Mouse (Mus musculus) heart, adult 8-10 months (tissue): ENCODE measurements around the gene Zswim1. TPM values are rescaled to one million over a fixed set of nuclear protein-coding genes. Genes with fewer than 3 reads are reported as not detected.

ENCODE experiments used
- DNase-seq: peaks from one replicate; pipeline ENCODE4 v3.0.0; 2022; ENCODE audit warnings: low spot score
- total RNA-seq, 4 experiments: library from RNA; stranded (reverse); gene quantifications; 2 replicates each; pipeline ENCODE4 v1.2.4; 2022

Zswim1 gene
- 1 to 10 TPM; 4.6 to 6.1 (median 5.1) TPM for total RNA-seq

DNA sequence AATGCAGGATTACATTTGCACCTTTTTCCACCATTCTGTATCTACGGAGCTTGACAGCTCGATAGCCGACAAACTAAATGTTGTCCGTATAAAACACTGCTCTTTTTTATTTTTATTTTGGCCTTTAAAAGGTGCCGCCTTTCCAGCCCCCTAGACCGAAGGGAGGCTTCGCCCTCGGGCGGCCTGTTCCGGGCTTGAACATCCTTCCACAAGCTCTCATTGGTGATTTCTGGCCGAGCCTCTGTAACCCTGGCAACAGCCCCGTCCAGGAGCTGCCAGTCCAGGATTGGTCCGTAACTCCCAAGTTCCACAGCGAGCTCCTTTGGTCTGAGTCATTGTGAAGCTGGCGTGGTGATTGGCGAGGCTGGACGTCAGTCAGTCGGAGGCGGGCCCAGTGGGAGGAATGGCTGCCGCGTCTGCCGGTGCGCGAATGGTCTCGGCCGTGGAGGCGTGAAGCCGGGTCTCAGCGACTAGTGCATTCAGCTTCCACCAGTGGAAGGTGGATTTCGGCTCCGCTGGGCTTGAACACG, at the start of gene Zswim1:
TSS of gene Zswim1 (plus strand) at position 51 of the 530 bp plus-strand sequence.
- DNase-seq, result peak; percentile 100

DNA sequence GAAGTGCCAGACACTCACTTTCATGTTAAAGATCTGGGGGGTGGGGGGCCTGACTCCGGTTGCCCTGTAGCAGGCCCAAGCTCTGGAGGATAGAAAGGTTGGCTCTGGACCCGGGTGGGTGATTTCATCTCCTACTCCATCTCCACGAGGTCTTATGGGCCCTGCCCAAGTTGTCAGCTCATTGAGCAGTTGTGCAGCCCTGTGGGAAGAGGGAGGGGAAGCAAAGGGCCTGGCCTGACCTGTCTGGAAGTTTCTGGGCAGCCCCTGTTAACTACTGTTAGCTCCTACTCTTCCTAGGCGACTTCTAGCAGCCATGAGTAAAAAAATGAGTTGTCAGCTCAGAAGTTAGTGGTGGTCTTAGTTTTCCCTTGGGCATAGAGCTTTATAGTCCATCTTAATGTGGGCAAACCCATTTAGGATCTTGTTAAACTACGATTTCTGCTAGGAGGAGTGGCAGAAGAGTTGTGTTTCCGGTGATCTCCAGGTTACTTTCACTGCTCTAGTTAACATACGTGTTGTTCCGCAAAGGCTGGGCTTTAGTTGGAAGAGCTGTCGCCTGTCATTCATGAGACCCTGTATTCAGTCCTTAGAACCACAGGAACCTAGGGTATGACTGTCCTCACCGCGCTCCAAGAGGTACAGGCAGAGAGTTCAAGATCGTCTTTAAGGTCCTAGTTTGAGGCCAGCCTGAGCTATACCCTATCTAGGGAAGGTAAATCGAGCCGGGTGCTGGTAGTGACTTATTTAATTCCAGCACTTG, 49.1 kb upstream of the Zswim1 start:
- no peak for DNase-seq

DNA sequence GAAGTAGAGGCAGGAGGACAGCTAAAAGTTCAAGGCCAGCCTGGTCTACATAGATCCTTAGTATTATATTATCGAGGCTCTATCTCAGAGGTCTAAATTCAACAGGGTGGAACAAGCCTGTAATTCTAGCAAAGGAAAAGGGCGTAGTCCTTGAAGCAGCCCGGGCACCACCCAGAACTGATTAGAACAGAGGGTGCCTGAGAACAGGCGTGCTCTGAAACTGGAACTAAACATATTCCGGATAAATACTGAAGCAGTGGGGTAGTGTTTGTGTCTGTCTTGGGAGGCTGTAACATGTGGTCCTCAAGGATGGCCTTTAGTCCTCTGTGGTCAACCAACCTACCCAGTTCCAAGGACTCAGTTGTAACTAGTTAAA, 48.5 kb upstream of the Zswim1 start:
- DNase-seq, result no peak

DNA sequence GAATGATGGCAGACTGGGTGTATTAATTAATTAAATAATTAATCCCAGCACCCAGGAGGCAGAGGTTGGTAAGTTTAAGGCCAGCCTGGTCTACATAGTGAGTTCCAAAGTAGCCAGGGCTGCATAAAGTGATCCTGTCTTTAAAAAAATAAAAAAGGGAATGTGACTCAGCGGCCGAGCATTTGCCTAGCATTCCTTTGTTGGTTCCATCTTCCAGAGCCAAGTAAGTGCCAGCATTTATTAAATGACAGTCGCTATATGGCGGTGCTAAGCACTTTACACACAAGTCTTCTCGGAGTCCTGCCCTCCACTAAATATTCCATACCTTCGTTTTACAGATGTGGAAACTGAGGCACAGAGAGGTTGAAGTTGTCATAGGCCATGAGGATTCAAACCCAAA, 46.4 kb upstream of the Zswim1 start:
- no peak for DNase-seq

DNA sequence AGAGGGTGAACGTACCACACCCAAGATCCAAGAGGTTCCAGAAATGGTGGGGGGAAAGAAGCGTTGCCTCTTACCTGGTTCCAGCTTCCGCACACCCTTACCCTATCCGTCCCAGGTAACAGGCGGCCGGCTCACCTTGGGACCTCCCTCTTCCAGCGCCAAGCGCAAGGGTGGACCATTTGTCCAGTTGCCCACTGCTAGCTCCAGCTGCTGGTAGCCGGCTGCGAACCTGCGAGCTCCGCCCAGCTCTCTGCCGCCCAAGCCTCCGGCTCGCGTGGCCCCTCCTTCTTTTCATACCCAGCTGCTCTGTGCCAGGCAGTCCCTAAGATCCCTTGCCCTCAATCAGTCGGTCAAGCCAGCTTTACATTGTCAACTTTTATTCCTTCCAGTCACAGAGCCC, 45.7 kb upstream of the Zswim1 start:
- DNase-seq, result no peak

DNA sequence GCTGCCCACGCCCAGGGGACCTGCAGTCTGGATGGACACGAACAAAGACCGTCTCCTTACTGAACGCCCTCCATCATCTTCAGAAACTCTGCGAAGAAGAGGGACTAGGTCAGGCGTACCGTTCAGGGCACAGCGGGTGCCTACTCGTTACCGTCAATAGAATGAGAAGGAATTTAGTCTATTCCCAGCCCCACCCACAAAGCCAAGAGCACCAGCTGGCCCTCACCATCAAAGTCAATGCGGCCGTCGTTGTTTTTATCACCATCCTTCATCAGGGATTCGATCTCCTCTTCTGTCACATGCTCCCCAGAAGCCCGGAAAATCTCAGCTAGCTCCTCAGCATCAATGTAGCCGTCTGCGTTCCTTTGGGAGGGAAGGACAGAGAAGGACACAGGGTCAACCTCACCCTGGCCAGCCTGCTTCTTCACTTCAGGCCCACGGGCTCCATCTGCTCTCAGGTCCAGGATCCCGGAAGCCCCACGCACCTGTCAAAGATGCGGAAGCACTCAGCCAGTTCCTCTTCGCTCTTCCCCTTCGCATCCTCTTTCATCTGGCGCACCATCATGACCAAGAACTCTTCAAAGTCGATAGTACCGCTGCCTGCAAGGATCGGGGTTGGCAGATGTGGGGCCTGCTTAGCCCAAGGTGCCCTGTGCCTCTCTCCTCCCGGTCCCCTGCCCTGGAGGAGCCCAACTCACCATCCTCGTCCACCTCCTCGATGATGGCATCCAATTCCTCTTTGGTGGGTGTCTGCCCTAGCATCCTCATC, 45.1 kb upstream of the Zswim1 start:
- DNase-seq, result no peak

DNA sequence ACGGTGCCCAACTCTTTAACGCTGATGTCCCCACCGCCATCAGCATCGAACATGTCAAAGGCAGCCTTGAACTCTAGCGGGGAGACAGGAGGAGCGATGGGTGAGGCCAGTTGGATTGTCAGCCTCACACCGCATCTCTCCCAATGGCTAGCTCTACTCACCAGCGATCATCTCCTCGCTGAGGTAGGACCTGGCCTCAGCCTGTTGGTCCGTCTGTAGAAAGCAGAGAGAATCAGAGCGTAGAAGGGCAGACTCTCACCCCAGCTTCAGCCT, 44.5 kb upstream of the Zswim1 start:
- no peak for DNase-seq

DNA sequence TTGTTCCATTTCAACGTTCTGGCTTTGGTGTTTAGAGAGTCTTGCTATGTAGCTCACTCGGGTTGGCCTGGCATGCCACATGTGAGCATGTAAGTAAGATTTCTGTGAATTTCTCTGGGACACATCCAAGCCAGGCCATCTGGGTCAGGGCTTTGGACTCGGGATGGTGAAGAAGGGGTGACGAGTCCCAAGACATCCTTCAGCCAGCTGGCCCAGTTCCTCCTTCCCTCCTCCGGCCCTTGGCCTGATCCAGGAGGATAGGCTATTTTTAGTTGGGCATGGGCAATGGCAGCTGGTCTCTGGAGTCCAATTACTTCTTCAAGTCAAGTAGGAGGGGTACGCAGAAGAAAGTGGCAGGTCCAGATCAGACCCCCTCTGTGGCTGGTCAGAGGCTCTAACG, 43.7 kb upstream of the Zswim1 start:
- no peak for DNase-seq

DNA sequence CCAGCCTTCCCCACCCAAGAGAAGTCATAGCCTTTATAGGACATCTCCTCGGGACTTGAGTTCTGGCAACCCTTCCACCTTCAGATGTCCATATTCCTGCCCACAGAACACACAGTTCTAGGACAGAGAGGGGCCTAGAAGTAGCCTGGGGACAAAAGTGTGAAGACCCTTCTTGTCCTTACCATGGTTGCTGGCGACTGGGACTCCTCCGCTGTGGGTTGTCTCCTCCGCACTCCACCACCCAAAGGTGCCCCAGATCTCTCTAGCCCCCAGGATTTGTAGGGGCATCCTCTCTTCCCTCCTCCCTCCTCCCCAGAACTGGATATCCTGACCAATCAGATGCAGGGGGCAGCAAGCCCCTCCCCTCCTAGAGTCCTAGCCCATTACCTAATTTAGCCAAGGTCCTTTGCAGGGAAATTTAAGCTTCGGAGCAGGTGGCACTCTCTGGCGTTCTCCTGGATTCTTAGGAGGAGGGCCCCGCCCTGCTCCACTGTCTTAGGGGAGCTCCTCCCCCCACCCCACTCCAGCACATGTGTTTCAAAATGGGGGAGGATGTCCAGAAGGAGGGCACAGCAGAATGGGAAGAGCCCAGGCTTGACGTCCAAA, 42.9 kb upstream of the Zswim1 start, which contains the start of gene Tnnc2:
TSS of gene Tnnc2 (minus strand) at position 487 of the 606 bp plus-strand sequence.
- no peak for DNase-seq

DNA sequence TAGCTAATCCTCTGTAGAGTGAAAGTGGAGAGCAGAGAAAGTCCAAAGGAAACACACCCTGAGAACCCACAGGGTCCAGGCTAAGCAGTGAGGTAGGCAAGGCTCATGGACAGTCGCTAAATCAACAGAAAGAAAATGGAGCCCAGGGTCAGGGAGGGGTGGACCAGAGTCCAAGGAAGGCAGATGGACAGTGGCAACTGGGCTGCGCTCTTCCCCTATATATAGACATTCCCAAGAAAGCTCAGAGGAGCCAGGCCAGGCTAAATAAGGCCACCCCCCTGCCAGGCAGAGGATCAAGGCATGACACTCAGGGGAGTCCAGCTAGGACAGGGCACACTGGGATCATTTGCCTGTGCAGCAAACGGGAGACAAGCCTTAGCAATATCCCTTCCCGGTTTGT, 40.6 kb upstream of the Zswim1 start:
- DNase-seq, result no peak

DNA sequence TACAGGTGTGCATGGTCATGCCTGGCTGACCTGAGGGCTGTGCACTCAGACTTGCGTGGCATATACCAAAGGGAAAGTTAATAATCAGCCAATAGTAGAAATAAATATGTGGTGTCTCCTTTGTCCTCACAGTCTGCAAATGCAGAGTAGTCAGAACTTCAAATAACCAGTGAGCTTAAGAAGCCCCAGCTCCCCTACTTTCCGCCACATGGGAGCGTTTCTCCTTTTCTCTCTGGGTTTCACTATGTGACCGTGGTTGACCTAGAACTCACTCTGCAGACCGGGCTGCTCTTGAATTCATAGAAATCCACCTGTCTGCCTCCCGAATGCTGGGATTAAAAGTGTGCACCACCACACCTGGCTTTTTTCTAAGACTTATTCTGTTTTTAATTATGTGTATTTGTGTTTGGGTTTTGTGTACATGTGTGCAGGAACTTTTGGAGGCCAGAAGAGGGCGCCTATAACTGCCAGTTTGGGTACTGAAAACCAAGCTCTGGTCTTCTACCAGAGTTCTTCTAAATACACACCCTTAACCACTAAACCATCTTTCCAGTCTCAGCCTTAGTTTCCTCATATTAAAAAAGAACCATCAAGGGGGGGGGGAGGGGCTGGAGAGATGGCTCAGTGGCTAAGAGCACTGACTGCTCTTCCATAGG, 38.4 kb upstream of the Zswim1 start:
- DNase-seq, result no peak

DNA sequence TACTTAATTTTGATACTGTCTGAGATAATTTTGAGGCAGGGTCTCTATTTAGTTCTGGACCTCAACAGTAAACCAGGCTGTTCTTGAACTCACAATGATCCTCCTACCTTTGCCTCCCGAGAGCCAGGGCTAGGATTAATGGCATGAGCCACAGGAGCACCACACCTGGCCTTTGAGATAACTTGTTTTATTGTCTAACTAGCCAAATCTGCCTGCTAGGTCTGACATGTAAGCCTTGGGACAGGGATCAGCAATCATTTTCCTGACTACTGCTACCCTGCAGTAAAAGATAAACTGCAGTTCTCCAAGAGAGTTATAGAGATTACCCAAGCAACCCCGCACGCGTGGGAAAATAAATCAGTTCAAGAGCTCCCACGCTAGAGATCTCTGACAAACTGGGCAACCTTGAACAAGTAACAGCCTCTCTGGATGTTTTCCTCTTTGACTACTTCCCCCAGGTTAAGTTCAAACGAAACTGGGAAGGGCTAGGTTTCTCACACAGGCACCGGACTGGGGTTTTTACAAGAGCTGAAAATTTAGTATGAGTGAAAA, 37.5 kb upstream of the Zswim1 start:
- DNase-seq, result no peak

DNA sequence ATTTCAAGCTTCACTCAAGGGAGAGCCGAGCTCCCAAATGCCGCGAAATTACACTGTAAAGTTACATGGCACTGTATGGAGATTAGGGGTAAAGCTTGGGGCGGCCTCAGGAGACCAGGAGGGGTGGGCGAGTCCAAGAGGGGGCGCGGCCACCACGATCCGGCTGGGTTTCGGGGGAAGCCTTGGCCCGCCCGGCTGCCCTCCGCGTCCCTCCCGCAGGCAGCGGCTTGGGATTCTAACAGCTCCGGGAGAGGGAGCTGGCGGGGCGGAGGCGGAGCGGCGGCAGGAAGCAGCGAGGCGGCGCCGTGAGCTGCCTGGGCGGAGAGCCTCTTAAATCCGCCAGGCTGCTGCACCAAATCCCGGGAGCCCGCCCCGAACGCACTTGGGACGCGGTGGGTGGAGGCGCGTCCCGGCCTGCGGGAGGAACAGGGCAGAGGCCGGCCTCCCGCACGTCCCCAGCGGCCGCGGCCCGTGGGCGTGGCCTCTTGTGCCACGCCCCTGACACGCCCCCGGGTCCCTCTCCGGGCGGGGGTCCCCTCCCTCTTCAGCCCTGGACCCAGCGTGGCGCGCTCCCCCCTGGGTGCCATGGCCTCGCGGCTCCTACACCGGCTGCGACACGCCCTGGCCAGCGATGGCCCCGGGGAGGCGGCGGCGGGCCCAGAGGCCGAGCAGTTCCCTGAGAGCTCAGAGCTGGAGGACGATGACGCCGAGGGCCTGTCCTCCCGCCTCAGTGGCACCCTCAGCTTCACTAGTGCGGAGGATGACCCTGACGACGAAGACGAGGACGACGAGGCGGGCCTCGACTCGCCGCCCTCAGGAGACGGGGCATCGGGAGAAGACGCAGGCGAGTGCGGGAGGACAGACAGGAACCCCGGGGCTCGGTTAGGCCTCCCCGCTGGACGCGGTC, 36.8 kb upstream of the Zswim1 start, which contains the start of gene Snx21:
TSS of gene Snx21 (plus strand) at position 343 of the 907 bp plus-strand sequence.
- DNase-seq, result peak; percentile 89

DNA sequence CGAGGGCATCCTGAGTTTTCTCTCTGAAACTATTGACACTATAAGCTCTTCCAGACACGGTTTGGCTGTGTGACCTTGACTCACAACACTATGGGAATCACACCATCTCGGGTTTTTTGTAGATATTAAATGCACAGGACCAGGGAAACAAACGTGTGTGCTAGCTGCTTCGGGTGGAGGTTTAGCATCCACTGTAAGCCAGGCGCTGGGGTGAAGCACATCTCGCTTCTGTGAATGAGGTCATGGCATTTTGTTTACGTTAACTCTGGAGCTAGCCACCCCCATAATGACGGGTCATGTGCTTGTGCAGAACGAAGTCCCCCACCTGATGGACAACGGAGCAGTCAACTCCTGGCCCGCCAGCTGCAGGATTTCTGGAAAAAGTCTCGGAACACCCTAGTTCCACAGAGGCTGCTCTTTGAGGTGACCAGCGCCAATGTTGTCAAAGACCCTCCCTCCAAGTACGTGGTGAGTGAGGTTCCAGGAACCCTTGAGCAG, 36.0 kb upstream of the Zswim1 start:
- peak; percentile 31 for DNase-seq

DNA sequence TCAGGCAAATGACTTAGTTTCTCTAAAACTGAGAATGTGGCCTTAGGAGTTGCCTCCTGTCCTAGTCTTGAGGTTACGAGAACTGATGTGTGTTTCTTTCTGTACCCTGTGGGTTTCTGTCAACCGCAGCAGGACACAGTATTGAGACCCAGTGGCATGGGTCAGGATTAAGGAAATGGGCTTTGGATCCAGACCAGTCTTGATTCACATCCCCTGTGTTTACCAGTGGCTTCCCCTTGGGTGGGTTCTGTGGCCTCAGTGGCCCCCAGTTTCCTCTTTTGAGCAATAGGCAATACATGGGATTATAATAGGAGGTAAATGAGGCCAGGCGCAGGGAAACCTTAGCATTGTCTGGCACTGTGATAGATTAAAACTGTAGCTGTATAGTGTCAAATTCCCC, 35.5 kb upstream of the Zswim1 start:
- no peak for DNase-seq

DNA sequence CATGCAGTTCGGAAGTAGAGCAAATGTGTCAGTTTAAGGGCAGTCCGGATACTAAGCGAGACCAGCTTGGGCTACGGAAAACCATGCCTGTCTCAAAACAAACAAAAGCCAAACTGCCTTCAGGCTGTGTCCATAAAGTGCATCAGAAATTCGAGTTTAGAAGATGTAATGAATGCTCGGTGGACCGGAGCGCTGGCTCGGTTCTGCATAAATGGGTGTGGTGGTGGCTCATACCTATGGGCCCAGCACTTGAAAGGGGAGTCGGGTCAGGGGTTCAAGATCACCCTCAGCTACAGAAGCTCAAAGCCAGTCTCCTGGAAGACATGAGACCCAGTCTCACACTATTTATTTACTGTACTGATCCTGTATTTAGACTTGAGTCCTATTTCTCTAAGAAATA, 34.7 kb upstream of the Zswim1 start:
- no peak for DNase-seq

DNA sequence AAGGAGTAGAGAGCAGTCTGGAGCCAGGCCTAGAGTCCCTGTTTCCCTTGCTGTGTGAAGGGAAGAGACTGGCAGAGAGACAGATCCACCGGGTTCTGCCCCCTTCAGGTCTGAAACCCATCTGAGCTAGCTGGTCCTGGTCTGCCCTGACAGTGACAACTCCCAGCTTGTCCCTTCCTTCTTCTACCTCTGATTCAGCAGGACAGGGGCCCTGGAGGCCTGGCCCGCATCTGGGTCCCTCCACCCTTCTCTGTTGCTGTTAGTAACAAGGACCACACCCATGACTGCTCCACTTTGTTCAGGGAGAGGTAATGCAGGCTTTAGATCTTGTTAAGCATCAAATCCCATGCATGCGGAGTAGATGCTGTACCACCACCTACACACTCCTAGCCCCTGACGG, 34.1 kb upstream of the Zswim1 start:
- DNase-seq, result no peak

DNA sequence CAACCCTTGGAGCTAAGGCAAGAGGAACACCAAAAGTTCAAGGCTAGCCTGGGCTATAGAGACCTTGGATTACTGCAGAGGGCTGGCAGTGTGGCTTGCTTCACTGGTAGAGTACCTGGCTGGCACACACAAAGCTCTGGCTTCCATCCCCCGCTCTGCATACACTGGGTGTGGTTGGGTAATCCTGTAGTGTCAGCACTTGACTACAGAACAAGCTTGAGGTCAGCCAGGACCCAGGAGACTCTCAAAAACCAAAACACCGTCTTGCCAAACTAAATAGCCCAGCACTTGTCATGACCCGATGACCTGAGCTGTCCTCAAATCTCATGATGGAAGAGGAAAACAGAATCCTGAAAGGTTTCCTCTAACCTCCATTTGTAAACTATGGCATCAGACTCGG, 32.0 kb upstream of the Zswim1 start:
- DNase-seq, result no peak

DNA sequence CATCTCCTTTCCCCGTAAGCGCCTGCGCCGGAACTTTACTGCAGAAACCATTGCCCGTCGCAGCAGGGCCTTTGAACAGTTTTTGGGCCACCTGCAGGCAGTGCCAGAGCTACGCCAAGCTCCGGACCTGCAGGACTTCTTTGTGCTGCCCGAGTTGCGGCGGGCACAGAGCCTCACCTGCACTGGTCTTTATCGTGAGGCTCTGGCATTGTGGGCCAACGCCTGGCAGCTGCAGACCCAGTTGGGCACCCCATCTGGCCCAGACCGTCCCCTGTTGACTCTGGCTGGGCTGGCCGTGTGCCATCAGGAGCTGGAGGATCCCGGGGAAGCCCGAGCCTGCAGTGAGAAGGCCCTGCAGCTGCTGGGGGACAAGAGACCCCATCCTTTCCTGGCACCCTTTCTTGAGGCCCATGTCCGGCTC, 30.6 kb upstream of the Zswim1 start:
- DNase-seq, result no peak

DNA sequence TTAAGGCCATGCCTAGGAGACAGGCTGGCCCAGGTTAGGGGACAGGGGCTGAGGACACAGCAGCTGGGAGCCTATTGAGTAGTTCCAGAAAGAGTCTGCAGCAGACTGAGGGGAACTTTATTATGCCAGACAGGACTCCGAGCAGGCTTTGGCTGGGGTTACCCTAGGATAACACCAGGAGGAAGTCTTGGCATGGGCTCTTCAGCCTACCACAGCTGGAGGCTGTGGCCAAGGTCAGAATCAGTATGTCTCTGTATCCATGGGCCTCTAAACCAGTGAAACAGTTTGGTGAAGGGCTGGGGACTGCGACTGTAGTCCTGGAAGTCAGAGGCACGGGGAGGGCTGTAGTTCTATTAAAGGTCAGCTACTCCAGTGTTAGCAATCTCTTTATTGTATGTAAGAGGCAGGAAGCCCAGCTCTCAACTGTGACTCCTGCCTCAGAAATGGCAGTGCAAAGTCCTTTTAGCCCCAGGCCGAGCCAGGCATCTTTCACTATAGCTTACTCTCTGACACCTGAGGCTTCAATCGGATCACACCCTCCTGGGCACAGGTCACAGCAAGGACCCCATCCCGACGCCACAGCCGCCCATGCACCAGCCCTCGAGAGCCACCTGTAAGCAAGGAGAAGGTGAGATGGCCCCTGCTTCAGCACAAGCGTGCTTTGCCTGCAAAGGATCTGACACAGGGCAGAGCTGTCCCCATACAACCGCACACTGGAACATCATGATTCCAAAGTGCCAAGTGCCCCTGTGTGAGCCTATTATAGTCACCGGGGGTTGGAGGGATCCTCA, 29.9 kb upstream of the Zswim1 start:
- no peak for DNase-seq
